Mouse (Mus musculus): ENCODE measurements at regions not wholly inside any gene's neighbourhood (a gene's known extent, or its start where the extent isn't known, plus 50 kb on each side); places are given as distances from the start of the nearest gene placed in this dataset.

GRCm38 (mm10) chr14:48942882-48943281 is 123.0 kb upstream of the Ap5m1 start:
- no peaks in the 10 kb centered on the region for H3K27me3 ChIP-seq (ENCODE audit: control insufficient read depth, insufficient read depth, insufficient read length)
- H3K4me3 ChIP-seq: no peak overlapping the region
- TF ChIP-seq TCF3 (IDR thresholded peaks at IDR 0.05; ENCODE audit: insufficient read length, low read depth): no peak
- no peak overlapping the region for H3K4me2 ChIP-seq (ENCODE audit: low read depth)
- no peak overlapping the region for H3ac ChIP-seq (ENCODE audit: control insufficient read depth, insufficient read length)
- H3K36me3 ChIP-seq (ENCODE audit: control insufficient read depth, insufficient read depth): no peaks in the 10 kb centered on the region
- H3K79me2 ChIP-seq (ENCODE audit: control insufficient read depth, insufficient read depth): no peaks in the 10 kb centered on the region

- H3K36me3 ChIP-seq (ENCODE audit: control insufficient read depth, insufficient read depth): no peaks in the 10 kb centered on the region
- H3K4me3 ChIP-seq: no peak overlapping the region
- H3K27me3 ChIP-seq (ENCODE audit: control insufficient read depth, insufficient read depth, insufficient read length): no peaks in the 10 kb centered on the region
- no peaks in the 10 kb centered on the region for H3K79me2 ChIP-seq (ENCODE audit: control insufficient read depth, insufficient read depth)
- H3ac ChIP-seq (ENCODE audit: control insufficient read depth, insufficient read length): no peak overlapping the region
- H3K4me2 ChIP-seq (ENCODE audit: low read depth): no peak overlapping the region
- TF ChIP-seq MYOD1 (IDR thresholded peaks at IDR 0.05; ENCODE audit: control insufficient read depth in 1 of 3, insufficient read length in 2 of 3, low read depth in 2 of 3): peak in 1 of 3 experiments; percentile 8
- TF ChIP-seq REST (IDR thresholded peaks at IDR 0.05; ENCODE audit: insufficient read depth, insufficient read length): no peak
- no peak for TF ChIP-seq TCF3 (IDR thresholded peaks at IDR 0.05; ENCODE audit: insufficient read length, low read depth)
- TF ChIP-seq TCF12 (IDR thresholded peaks at IDR 0.05; ENCODE audit: insufficient read depth, poor library complexity, severe bottlenecking): no peak
Observed at GRCm38 (mm10) chr14:48930886-48931285, 135.0 kb upstream of the Ap5m1 start.

GRCm38 (mm10) chr14:48925870-48926269 is 140.0 kb upstream of the Ap5m1 start:
- no peak for TF ChIP-seq REST (IDR thresholded peaks at IDR 0.05; ENCODE audit: insufficient read depth, insufficient read length)
- no peak for TF ChIP-seq E2F4 (IDR thresholded peaks at IDR 0.05; ENCODE audit: insufficient read depth)
- no peak for TF ChIP-seq MYOD1 (IDR thresholded peaks at IDR 0.05; ENCODE audit: control insufficient read depth in 1 of 3, insufficient read length in 2 of 3, low read depth in 2 of 3)
- no peak for TF ChIP-seq TCF3 (IDR thresholded peaks at IDR 0.05; ENCODE audit: insufficient read length, low read depth)
- no peak for TF ChIP-seq CEBPB (IDR thresholded peaks at IDR 0.05; ENCODE audit: insufficient read depth, poor library complexity, severe bottlenecking)
- TF ChIP-seq POLR2AphosphoS2 (IDR thresholded peaks at IDR 0.05; ENCODE audit: insufficient read length, low read depth): no peak
- no peak for TF ChIP-seq USF1 (IDR thresholded peaks at IDR 0.05; ENCODE audit: low read depth)
- no peak for TF ChIP-seq MAX (IDR thresholded peaks at IDR 0.05; ENCODE audit: low read depth)
- no peak for TF ChIP-seq TCF12 (IDR thresholded peaks at IDR 0.05; ENCODE audit: insufficient read depth, poor library complexity, severe bottlenecking)
- no peak for TF ChIP-seq SRF (IDR thresholded peaks at IDR 0.05; ENCODE audit: control insufficient read depth, insufficient read length, low read depth)
- TF ChIP-seq MYOG (IDR thresholded peaks at IDR 0.05; ENCODE audit: control insufficient read depth in 1 of 3, insufficient read depth in 1 of 3, insufficient read length in 2 of 3, low read depth in 2 of 3): no peak
- Histone ChIP-seq H3K27me3 (ENCODE audit: control insufficient read depth, insufficient read depth, insufficient read length) (no peaks in the 10 kb centered on the region), H3K4me3 (no peak overlapping the region), H3K36me3 (ENCODE audit: control insufficient read depth, insufficient read depth) (no peaks in the 10 kb centered on the region), H3K79me2 (ENCODE audit: control insufficient read depth, insufficient read depth) (no peaks in the 10 kb centered on the region), H3ac (ENCODE audit: control insufficient read depth, insufficient read length) (no peak overlapping the region), H3K4me2 (ENCODE audit: low read depth) (no peak overlapping the region)

- no peak overlapping the region for H3ac ChIP-seq (ENCODE audit: control insufficient read depth, insufficient read length)
- H3K27me3 ChIP-seq (ENCODE audit: control insufficient read depth, insufficient read depth, insufficient read length): no peaks in the 10 kb centered on the region
- TF ChIP-seq POLR2AphosphoS2 (IDR thresholded peaks at IDR 0.05; ENCODE audit: insufficient read length, low read depth) (no peak), POLR2A (IDR thresholded peaks at IDR 0.05; ENCODE audit: insufficient read length, low read depth) (no peak), USF1 (IDR thresholded peaks at IDR 0.05; ENCODE audit: low read depth) (no peak), MYOD1 (IDR thresholded peaks at IDR 0.05; ENCODE audit: control insufficient read depth in 1 of 3, insufficient read length in 2 of 3, low read depth in 2 of 3) (no peak), E2F4 (IDR thresholded peaks at IDR 0.05; ENCODE audit: insufficient read depth) (no peak), MYOG (IDR thresholded peaks at IDR 0.05; ENCODE audit: control insufficient read depth in 1 of 3, insufficient read depth in 1 of 3, insufficient read length in 2 of 3, low read depth in 2 of 3) (no peak), REST (IDR thresholded peaks at IDR 0.05; ENCODE audit: insufficient read depth, insufficient read length) (no peak), TCF3 (IDR thresholded peaks at IDR 0.05; ENCODE audit: insufficient read length, low read depth) (no peak), CEBPB (IDR thresholded peaks at IDR 0.05; ENCODE audit: insufficient read depth, poor library complexity, severe bottlenecking) (no peak), SRF (IDR thresholded peaks at IDR 0.05; ENCODE audit: control insufficient read depth, insufficient read length, low read depth) (no peak)
- H3K4me3 ChIP-seq: no peak overlapping the region
- H3K79me2 ChIP-seq (ENCODE audit: control insufficient read depth, insufficient read depth): no peaks in the 10 kb centered on the region
- no peaks in the 10 kb centered on the region for H3K36me3 ChIP-seq (ENCODE audit: control insufficient read depth, insufficient read depth)
- H3K4me2 ChIP-seq (ENCODE audit: low read depth): no peak overlapping the region
Observed at GRCm38 (mm10) chr14:48909420-48909819, 156.5 kb upstream of the Ap5m1 start.

GRCm38 (mm10) chr14:48907991-48908698 is 157.8 kb upstream of the Ap5m1 start:
- Histone ChIP-seq H3K4me3 (no peak overlapping the region), H3K79me2 (ENCODE audit: control insufficient read depth, insufficient read depth) (no peaks in the 10 kb centered on the region)
- TF ChIP-seq REST (IDR thresholded peaks at IDR 0.05; ENCODE audit: insufficient read depth, insufficient read length) (no peak), TCF3 (IDR thresholded peaks at IDR 0.05; ENCODE audit: insufficient read length, low read depth) (no peak)

More at GRCm38 (mm10) chr14:48907991-48908698, 157.8 kb upstream of the Ap5m1 start:
- H3K27me3 ChIP-seq (ENCODE audit: control insufficient read depth, insufficient read depth, insufficient read length): no peaks in the 10 kb centered on the region
- H3K36me3 ChIP-seq (ENCODE audit: control insufficient read depth, insufficient read depth): no peaks in the 10 kb centered on the region
- H3K4me2 ChIP-seq (ENCODE audit: low read depth): no peak overlapping the region
- H3ac ChIP-seq (ENCODE audit: control insufficient read depth, insufficient read length): no peak overlapping the region
